Mouse (Mus musculus) bone marrow, adult 2 months (tissue): ENCODE measurements around the gene Slc9a1. TPM values are rescaled to one million over a fixed set of nuclear protein-coding genes. Genes with fewer than 3 reads are reported as not detected.
A peak's percentile ranks its signal among the peaks of the same experiment; 100 is the strongest.

Experiments used
- H3K27ac ChIP-seq: fragments of 200-500 bp; 2 replicates; pipeline ENCODE4 v1.5.1; 2012; ENCODE audit warnings: low read depth, mild to moderate bottlenecking, control low read depth, inconsistent platforms, low read length; ENCODE audit not compliant: control insufficient read depth, poor library complexity, insufficient read depth
- H3K4me1 ChIP-seq: fragments of 200-500 bp; 2 replicates; pipeline ENCODE4 v1.6.1; 2011; ENCODE audit warnings: low read length; ENCODE audit not compliant: control insufficient read depth, insufficient read depth
- H3K4me3 ChIP-seq: fragments of 200-500 bp; replicated peaks from 2 replicates; pipeline ENCODE3; 2011; ENCODE audit warnings: mild to moderate bottlenecking, low read depth, low read length, control low read depth; ENCODE audit not compliant: control insufficient read depth
- CTCF ChIP-seq: fragments of 200-500 bp; IDR thresholded peaks from 2 replicates; pipeline ENCODE4 v1.5.1; 2011; ENCODE audit warnings: low read length, control low read depth; ENCODE audit not compliant: control insufficient read depth, insufficient read depth
- POLR2A ChIP-seq: fragments of 200-500 bp; IDR thresholded peaks from 2 replicates; pipeline ENCODE4 v1.6.1; 2011; ENCODE audit warnings: low read depth, mild to moderate bottlenecking, control low read depth, low read length, borderline replicate concordance; ENCODE audit not compliant: control insufficient read depth
- WGBS: fragments of 180-500 bp; shearing (Covaris S2); methylation state at CpG from one replicate; pipeline ENCODE4 v1.1.7; 2018; 5-methylcytosine and 5-hydroxymethylcytosine counted together
- polyA plus RNA-seq: library from polyadenylated mRNA; stranded (reverse); fragments of >200 nt; gene quantifications from 2 replicates; pipeline ENCODE4 v1.2.4, GENCODE M21; 2011; ENCODE audit warnings: low replicate concordance; ENCODE audit not compliant: missing spikeins, insufficient read depth, insufficient read length

The Slc9a1 gene
- polyA plus RNA-seq, 1 experiment = 31.3 TPM

DNA sequence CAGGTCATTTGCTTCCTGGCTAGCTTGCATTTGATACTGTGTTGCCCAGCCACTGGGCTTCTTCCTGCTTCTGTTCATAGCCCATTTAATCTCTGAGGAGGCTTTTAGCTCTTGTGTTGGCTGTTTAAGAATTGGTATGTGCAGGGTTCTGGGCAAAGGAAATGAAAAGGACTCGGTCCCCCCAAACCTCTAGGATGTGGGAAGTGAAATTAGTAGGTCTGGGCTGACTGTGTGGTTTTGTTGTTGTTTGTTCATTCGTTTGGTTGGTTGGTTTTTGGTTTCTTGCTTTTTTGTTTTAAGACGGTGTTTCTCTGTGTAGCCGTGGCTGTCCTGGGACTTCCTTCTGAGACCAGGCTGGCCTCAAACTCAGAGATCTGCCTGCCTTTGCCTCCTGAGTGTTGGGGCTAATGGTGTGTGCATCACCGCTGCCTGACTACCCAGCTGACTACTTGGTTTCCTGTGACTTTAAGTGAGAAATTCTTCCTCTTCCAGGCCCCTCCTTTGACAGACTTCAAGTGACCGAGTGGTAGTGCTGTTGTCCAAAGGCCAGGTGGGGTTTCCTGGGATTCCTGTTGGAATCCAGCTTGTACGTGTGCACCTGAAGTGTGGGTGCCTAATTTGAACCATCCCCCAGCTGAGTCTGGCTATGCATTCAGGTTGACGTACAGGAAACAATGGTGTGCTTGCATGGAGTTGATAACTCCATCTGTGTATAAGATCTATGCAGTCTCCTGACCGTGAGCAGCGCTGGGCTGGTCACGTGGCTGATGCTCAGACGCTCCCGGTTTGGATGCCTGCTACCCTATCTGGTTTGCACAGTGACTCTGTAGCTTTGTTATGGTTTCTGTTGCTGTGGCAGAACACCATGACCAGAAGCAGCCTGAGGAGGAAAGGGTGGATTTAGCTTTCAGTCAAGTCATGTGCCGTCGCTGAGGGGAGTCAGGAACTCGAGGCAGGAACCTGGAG, 43.4 kb downstream of the Slc9a1 start:
- Histone ChIP-seq H3K27ac (peak overlapping the region; percentile 2; the same call in 1 of the 2 replicates), H3K4me3 (no peak overlapping the region), H3K4me1 (peaks cover 9% of the 10 kb centered on the region)
- WGBS = 22% methylated on average over 16 of the region's 16 CpGs
- no peak for TF ChIP-seq CTCF
- no peak for TF ChIP-seq POLR2A

DNA sequence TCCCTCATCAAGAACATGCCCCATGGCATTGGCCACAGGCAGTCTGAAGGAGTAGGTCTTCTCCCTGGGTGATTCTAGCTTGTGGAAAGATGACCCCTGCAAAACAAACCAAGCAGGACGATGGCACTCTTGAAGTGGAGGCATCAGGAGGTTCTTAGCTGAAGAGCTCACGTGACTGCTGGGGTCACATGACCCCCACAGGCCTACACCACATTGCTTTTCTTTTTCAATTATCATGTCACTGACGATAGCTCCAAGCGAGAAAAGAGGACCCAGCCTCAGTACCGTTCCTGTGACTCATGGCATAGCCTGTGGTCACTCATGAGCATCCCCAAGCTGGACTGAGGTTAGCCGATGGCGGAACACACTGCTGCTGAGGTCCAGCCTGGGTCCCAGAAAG, 44.1 kb downstream of the Slc9a1 start:
- 88% methylated on average over 7 of the region's 7 CpGs for WGBS

DNA sequence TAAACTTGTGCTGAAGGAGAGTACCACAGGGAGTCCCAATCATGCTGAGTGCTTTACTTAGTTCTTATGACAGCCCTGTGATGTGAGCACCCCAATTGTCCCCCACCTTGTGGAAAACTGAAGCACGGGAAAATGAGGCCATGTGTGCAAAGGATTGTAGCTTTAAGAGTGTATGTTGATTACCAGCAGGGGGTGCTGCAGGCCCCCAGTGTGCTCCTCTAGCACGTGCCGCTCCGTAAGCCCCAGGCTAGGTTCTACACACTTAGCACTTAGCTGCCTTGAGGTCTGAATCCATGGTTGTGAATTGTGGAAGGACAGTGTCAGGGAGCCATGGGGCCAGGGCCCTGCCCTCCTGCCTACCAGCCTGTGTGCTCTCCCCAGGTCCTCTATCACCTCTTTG, 45.4 kb downstream of the Slc9a1 start:
- Histone ChIP-seq H3K4me3 (no peak overlapping the region), H3K27ac (no peak overlapping the region), H3K4me1 (peaks cover 9% of the 10 kb centered on the region)
- 67% methylated on average over 4 of the region's 4 CpGs for WGBS
- TF ChIP-seq CTCF (peak; percentile 41), POLR2A (no peak)

More for the DNA sequence above, 44.1 kb downstream of the Slc9a1 start:
- Histone ChIP-seq H3K27ac (peak overlapping the region; percentile 2; the same call in 1 of the 2 replicates), H3K4me1 (peaks cover 9% of the 10 kb centered on the region), H3K4me3 (no peak overlapping the region)
- TF ChIP-seq CTCF = no peak
- no peak for TF ChIP-seq POLR2A

DNA sequence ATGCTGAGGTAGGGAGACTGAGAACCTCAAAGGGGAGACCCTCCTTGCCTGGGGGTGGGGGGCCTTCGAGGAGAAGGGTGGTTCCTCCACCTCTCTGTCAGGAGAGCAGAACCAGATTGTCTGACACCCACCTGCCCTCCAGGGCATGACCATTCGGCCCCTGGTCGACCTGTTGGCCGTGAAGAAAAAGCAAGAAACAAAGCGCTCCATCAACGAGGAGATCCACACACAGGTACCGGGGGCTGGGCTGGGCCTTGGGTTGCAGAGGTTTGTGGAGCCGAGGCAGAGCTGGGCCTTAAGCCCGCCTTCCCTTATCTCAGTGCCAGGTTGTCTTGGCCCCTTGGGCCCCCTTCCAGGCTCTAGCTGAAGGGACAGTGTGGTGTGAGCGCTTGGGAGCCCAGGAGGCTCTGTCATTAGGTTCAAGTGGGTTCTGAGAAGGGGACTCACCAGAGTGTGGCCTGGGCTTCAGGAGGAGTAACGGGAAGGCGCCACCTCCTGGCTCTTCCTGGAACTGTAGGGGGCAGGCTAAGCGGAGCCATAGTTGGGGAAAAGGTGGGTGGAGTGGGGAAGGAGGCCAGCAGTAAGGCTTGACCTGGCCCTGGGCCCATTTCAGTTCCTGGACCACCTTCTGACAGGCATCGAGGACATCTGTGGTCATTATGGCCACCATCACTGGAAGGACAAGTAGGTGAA, 50.0 kb downstream of the Slc9a1 start:
- 71% methylated on average over 14 of the region's 14 CpGs for WGBS
- TF ChIP-seq CTCF (peak; percentile 82), POLR2A (no peak)

DNA sequence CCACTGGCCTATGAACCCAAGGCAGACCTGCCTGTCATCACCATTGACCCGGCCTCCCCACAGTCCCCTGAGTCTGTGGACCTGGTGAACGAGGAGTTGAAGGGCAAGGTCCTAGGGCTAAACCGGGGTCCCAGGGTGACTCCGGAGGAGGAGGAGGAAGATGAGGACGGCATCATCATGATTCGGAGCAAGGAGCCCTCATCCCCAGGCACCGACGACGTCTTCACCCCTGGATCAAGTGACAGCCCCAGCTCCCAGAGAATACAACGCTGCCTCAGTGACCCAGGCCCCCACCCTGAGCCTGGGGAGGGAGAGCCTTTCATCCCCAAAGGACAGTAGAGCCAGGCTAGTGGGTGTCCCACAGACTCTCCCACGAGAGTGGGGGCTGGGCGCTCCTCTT, 52.5 kb downstream of the Slc9a1 start:
- WGBS = 91% methylated on average over 12 of the region's 12 CpGs
- Histone ChIP-seq H3K27ac (no peak overlapping the region), H3K4me3 (no peak overlapping the region), H3K4me1 (no peaks in the 10 kb centered on the region)
- TF ChIP-seq CTCF = no peak
- TF ChIP-seq POLR2A = no peak

More for the DNA sequence above, 50.0 kb downstream of the Slc9a1 start:
- Histone ChIP-seq H3K4me1 (no peaks in the 10 kb centered on the region), H3K27ac (no peak overlapping the region), H3K4me3 (no peak overlapping the region)

DNA sequence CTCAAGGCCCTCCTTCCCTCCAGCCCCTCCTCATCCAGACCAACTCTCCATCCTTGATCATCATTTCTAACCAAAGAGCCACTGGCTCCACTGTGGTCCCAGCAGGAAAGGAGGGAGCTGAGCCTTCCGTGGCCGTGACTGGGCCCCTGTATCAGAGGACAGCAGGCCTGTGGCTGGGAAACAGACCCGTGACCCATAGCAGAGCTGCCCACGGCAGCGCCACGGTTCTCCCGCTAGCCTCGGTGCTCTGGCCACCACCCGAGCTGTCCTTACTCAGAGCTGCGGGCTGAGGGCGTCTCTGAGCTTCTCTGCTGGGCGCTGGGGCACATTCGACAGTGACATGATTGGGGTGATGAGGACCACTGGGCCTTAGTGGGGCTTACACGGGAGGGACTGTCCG, 53.1 kb downstream of the Slc9a1 start:
- no peak for TF ChIP-seq POLR2A
- no peak for TF ChIP-seq CTCF
- 74% methylated on average over 15 of the region's 15 CpGs for WGBS
- Histone ChIP-seq H3K27ac (no peak overlapping the region; the same call in 1 of the 2 replicates), H3K4me3 (no peak overlapping the region), H3K4me1 (no peaks in the 10 kb centered on the region)

DNA sequence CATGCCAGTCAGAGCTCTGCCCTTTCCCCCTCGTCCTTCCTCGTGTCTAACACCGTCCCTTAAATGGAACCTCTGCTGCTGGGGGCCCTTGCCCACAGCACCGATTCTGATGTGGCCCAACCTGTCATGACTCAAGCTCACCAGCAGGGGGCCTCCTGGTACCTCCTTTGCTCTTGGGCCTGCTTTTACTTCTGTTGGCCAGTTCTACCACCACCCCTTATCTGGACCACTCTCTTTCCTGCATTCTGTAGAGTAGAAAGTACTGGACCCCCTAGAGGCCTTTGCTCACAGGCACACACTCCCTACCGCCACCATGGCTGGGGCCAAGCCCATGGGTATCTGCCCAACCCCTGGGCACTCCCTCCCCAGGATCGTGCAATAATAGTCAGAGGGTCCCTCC, 53.6 kb downstream of the Slc9a1 start:
- WGBS = 44% methylated on average over 6 of the region's 6 CpGs

DNA sequence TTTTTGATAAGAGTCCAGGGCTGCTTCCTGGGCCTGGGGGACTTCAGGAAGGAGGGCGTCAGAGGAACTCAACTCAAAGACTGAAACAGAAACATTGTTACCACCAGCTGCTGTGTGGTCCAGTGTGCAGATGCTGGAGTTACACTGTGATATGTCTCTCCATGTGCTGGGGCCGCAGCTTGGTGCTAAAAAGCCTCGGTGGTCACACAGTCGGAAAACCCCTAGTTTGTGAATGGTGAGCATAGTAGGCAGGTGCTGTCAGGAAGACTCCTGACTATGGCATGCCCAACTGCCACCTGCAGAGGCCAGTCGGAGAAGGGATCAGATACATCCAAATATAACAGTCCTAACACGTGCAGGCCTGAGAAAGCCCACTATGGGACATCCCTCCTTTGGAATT, 54.2 kb downstream of the Slc9a1 start:
- H3K4me3 ChIP-seq = no peak overlapping the region
- H3K4me1 ChIP-seq = no peaks in the 10 kb centered on the region
- TF ChIP-seq CTCF (0 out of 2 replicates have a peak, but pooled peaks have one; percentile 1), POLR2A (no peak)
- H3K27ac ChIP-seq = no peak overlapping the region
- 52% methylated on average over 6 of the region's 6 CpGs for WGBS

More for the DNA sequence above, 53.6 kb downstream of the Slc9a1 start:
- Histone ChIP-seq H3K4me1 (no peaks in the 10 kb centered on the region), H3K4me3 (no peak overlapping the region), H3K27ac (no peak overlapping the region)
- peak; percentile 71 for TF ChIP-seq CTCF
- TF ChIP-seq POLR2A = no peak
